Mouse (Mus musculus): ENCODE measurements around the gene Gm13128.
"Not testable (repeated sequence)": the region's sequence is repeated elsewhere in the genome, so short reads cannot be mapped to it uniquely, and the experiment has no call there.

The Gm13128 gene

GRCm38 (mm10) chr4:144329949-144330348 lies at the start of gene Gm13128:
TSS of gene Gm13128 (plus strand) at chr4:144330249.
- not testable (repeated sequence) for DNase-seq (ENCODE audit: low spot score)

- DNase-seq (ENCODE audit: low spot score) = not testable (repeated sequence)
Measured at GRCm38 (mm10) chr4:144280388-144280787, 49.7 kb upstream of the Gm13128 start, which contains the start of gene Pramel5. TSS of gene Pramel5 (minus strand) at chr4:144280488.

- not testable (repeated sequence) for DNase-seq (ENCODE audit: low spot score)
Measured at GRCm38 (mm10) chr4:144299414-144299813, 30.6 kb upstream of the Gm13128 start.

- DNase-seq (ENCODE audit: low spot score) = not testable (repeated sequence)
Measured at GRCm38 (mm10) chr4:144312666-144313460, 17.2 kb upstream of the Gm13128 start.

- DNase-seq (ENCODE audit: low spot score) = not testable (repeated sequence)
Measured at GRCm38 (mm10) chr4:144335856-144336255, 5.8 kb downstream of the Gm13128 start.

- not testable (repeated sequence) for DNase-seq (ENCODE audit: low spot score)
Measured at GRCm38 (mm10) chr4:144357642-144358041, 27.6 kb downstream of the Gm13128 start, which contains the start of gene Gm13119. TSS of gene Gm13119 (plus strand) at chr4:144357942.

- no peak for DNase-seq (ENCODE audit: low spot score)
Measured at GRCm38 (mm10) chr4:144377911-144378310, 47.9 kb downstream of the Gm13128 start, which contains the start of gene Pramef20. TSS of gene Pramef20 (minus strand) at chr4:144377933.

All from ovary, adult 18-20 months (tissue).